Comparison of ENCODE assay signal across 9 mouse cellular contexts in the genomic region with DNA sequence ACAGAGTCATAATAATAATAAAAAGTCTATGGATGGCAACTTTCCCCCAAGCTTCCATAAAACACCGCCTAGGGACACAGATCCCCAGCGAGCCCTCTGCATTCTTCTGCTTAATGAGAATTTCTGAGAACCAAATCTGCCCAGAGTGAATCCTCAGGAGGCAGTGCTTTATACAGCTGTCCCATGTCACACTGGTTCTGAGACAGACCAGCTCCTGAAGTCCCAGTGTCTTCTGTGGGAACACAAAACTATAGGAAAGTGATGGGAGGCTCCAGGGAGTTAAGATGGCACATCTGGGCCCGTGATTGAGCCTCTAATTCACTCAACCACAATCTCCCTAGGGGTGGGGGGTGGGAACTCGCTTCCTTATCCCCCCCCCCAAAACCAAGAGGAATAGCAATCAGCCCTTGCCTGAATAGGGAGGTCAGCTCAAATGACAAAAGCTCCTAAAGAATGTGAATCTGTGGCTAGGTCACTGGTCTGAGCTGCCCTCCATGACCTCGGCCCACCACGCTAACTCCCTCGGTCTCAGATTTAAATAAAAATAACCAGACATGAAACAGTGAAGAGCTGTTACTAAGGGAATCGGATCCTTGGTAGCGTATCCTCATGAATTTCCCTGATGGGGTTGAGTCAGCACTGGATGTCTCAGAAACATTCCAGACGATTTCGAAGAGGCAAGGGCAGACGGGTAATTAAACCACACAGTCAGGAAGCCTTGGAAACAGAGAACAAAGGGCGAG.
DNase-seq lines count a peak whose midpoint lies in the region; ATAC-seq lines count a peak whose summit lies in the region.
"Had no signal": no experiment of that assay in that cellular context is flagged by ENCODE, and none has a peak within 500 bp of the region (broad histone marks: within the 10 kb centered on the region; RNA-seq: fewer than 3 reads in every experiment).

No protein-coding gene starts in this region.

- no peaks in the 10 kb centered on the region for H3K36me3 ChIP-seq in kidney, embryonic 14.5 days (ENCODE audit: control insufficient read depth, insufficient read depth, low read length)
- no peaks in the 10 kb centered on the region for H3K36me3 ChIP-seq in forebrain, embryonic 11.5 days (ENCODE audit: control insufficient read depth, insufficient read depth, low read length)
- no peaks in the 10 kb centered on the region for H3K36me3 ChIP-seq in stomach, embryonic 14.5 days (ENCODE audit: control insufficient read depth, insufficient read depth, low read length)

- ATAC-seq in kidney, embryonic 14.5 days (ENCODE audit: low FRiP score, low TSS enrichment) = peak; percentile 87
- peak; percentile 57 for ATAC-seq in forebrain, embryonic 11.5 days (replicated peaks; ENCODE audit: low FRiP score)
- ATAC-seq in stomach, embryonic 14.5 days (ENCODE audit: insufficient number of reproducible peaks, insufficient read depth, low FRiP score, low read depth) = peak; percentile 26; the same call in 1 of the 2 replicates
- ATAC-seq in cerebellum, adult (ENCODE audit: insufficient number of reproducible peaks, low FRiP score, low TSS enrichment) = no peak

- WGBS in kidney, embryonic 14.5 days = 6% methylated on average over 13 of the region's 13 CpGs
- 3% methylated on average over 13 of the region's 13 CpGs for WGBS in forebrain, embryonic 11.5 days
- WGBS in stomach, embryonic 14.5 days = 22% methylated on average over 13 of the region's 13 CpGs

- H3K9me3 ChIP-seq in kidney, embryonic 14.5 days (ENCODE audit: control insufficient read depth, low read length) = no peaks in the 10 kb centered on the region
- no peaks in the 10 kb centered on the region for H3K9me3 ChIP-seq in forebrain, embryonic 11.5 days (ENCODE audit: control insufficient read depth, low read length)
- H3K9me3 ChIP-seq in stomach, embryonic 14.5 days (ENCODE audit: control insufficient read depth, low read depth, low read length) = no peaks in the 10 kb centered on the region

- H3K4me1 ChIP-seq in kidney, embryonic 14.5 days (ENCODE audit: control insufficient read depth, insufficient read depth, low read length) = peaks cover 27% of the 10 kb centered on the region
- H3K4me1 ChIP-seq in forebrain, embryonic 11.5 days (replicated peaks; ENCODE audit: control insufficient read depth, insufficient read depth, low read length) = peaks cover 10% of the 10 kb centered on the region
- H3K4me1 ChIP-seq in stomach, embryonic 14.5 days (ENCODE audit: control insufficient read depth, insufficient read depth, low read length) = peaks cover 19% of the 10 kb centered on the region; the same call in 1 of the 2 replicates

- H3K27ac ChIP-seq in kidney, embryonic 14.5 days (ENCODE audit: low read depth, low read length) = peak overlapping the region; percentile 88; the same call in 1 of the 2 replicates
- no peak overlapping the region; the same call in 1 of the 2 replicates for H3K27ac ChIP-seq in forebrain, embryonic 11.5 days (ENCODE audit: low read depth, low read length)
- H3K27ac ChIP-seq in stomach, embryonic 14.5 days (ENCODE audit: low read length) = peak overlapping the region; percentile 70; the same call in 1 of the 2 replicates

- no peak overlapping the region for H3K9ac ChIP-seq in kidney, embryonic 14.5 days (ENCODE audit: low read depth, low read length)
- H3K9ac ChIP-seq in forebrain, embryonic 11.5 days (ENCODE audit: low read length) = no peak overlapping the region
- no peak overlapping the region for H3K9ac ChIP-seq in stomach, embryonic 14.5 days (replicated peaks; ENCODE audit: low read depth, low read length)

- no peak overlapping the region for H3K4me3 ChIP-seq in kidney, embryonic 14.5 days (ENCODE audit: low read length)
- no peak overlapping the region for H3K4me3 ChIP-seq in forebrain, embryonic 11.5 days (ENCODE audit: low read depth, low read length)
- H3K4me3 ChIP-seq in stomach, embryonic 14.5 days (ENCODE audit: low read depth, low read length) = no peak overlapping the region

- no peak for DNase-seq in kidney, adult 8-10 months
- DNase-seq in forebrain, embryonic 11.5 days (ENCODE audit: low spot score) = no peak
- peak; percentile 44 for DNase-seq in kidney, postnatal 14 days
- DNase-seq in right cerebral cortex, postnatal 14 days = no peak
- no peak for DNase-seq in cerebellum, postnatal 14 days
- DNase-seq: lung, postnatal 10 days had no signal

- no peaks in the 10 kb centered on the region for H3K27me3 ChIP-seq in kidney, embryonic 14.5 days (ENCODE audit: control insufficient read depth, insufficient read depth, low read length)
- H3K27me3 ChIP-seq in forebrain, embryonic 11.5 days (ENCODE audit: control insufficient read depth, insufficient read depth, low read length) = no peaks in the 10 kb centered on the region
- H3K27me3 ChIP-seq in stomach, embryonic 14.5 days (ENCODE audit: control insufficient read depth, insufficient read depth, low read length) = no peaks in the 10 kb centered on the region

- H3K4me2 ChIP-seq in kidney, embryonic 14.5 days (replicated peaks; ENCODE audit: low read depth, low read length) = 0 out of 2 replicates have a peak overlapping the region, but pooled peaks have one; percentile 11
- no peak overlapping the region for H3K4me2 ChIP-seq in forebrain, embryonic 11.5 days (ENCODE audit: low read depth, low read length, severe bottlenecking)
- no peak overlapping the region for H3K4me2 ChIP-seq in stomach, embryonic 14.5 days (replicated peaks; ENCODE audit: low read depth, low read length)
